Mouse (Mus musculus) embryo, embryonic 11 days (tissue): ENCODE measurements at regions not wholly inside any gene's neighbourhood (a gene's known extent, or its start where the extent isn't known, plus 50 kb on each side); places are given as distances from the start of the nearest gene placed in this dataset.
"Not testable (repeated sequence)": the region's sequence is repeated elsewhere in the genome, so short reads cannot be mapped to it uniquely, and the experiment has no call there.

Experiments used
- DNase-seq: peaks from one replicate; pipeline ENCODE4 v3.0.0-alpha.2; 2015

DNA sequence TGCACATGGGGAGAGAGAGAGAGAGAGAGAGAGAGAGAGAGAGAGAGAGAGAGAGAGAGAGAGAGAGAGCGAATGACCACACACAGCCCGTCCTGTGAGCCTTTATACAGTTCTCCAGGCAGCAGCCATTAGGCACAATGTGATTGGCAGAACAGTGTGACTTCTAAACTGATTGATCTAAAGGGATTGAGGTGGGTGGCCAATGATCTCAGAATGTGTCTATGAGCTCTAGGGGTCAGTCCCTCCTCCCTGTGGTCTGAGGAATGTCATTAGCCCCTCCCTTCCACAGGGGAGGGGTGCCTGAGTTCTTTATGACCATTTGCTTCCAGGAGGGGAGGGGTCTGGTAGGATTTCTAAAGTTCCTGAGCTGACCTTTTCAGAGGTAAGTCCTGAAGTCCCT, 62.1 kb downstream of the Duxbl3 start:
- DNase-seq, result not testable (repeated sequence)

DNA sequence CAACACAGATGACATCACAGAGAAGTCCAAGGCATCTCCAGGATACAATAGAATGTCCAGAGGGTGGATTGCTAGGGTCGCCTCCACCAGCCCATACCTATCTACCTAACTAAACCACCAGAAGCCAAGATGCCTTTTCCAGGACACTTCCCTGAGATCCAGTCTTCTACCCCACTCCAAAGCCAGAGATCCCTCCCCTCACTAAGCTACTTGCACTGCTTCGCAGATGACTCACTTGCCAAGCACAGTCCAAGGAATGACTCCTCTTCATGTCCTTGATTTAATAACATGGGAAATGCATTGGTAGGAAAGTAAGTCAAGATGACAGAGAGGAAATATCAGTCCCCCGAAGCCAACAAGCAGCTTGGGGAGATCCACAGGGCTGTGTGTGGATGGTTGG, 63.0 kb downstream of the Duxbl3 start:
- no peak for DNase-seq

DNA sequence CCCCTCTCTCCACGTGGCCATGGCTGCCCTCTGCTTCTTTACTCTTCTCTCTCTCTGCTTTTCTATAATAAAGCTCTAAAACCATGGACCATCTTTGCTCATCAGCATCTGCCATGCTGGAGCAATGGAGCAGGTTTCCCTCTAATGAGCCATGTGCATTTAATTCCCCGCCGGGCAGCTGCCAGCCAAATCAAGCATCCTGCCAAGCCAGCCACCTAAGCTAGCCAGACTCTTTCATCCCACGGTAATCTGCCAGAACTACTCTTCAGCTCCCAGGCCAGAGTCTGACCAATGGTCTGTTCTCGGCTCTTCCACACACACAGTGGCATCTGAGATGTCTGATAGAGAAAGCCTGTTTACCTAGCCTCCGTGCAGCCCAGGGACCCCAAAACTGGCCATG, 70.8 kb downstream of the Duxbl3 start:
- no peak for DNase-seq

DNA sequence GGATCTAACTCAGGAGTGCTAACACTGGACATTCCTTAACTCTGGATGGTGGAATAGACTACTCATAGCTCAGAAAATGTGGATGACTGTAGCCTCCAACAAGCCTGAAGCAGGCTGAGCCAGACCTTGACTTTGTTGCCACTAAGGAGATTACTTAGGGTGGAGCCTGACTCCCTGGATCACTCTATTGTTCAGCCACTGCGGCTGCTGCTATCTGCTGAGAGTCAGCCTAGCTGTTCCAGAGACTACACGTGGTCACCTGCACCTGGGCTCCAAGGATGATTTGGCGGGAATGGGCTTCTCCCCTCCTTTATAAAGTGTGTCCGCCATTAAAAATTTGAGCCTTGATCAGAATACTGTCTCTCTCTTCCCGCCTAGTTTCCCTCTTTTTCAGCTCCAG, 83.3 kb downstream of the Duxbl3 start:
- DNase-seq, result no peak

DNA sequence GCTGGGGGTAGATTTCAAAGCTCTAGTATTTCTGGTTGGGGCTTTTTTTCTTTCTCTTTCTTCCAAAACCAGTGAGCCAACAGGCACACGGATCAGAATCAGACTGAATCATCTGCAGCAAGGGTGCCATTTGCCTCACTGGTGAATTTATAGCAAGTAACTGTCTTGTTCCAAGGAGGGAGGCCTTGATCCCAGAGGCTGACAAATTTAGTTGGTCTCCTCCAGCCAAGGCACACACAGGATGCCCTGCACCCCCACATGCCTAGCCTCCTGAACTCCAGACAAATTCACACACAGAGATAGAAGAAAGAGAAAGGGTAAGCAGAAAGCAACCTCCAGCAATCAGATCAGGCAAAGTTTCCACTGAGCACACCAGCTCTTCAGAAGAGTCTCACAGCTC, 87.5 kb downstream of the Duxbl3 start:
- no peak for DNase-seq

DNA sequence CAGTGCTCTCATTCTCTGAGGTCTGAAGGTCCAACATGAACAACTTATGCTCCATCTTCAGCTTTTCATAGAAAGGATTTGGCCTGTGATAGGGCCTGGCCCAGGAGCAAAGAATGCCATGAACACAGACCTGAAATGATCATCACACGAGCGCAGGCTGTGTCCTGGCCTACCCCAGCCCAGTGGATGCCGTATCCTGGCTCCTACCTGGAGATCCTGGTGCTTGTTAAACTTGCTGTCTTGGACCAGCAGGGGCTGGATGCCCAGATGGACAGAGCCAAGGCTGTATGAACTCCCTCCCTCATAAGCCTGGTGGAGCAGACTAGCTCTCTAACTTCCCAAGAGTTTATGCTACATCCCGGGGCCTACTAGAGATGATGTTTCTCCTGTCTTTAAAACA, 89.5 kb downstream of the Duxbl3 start:
- no peak for DNase-seq

DNA sequence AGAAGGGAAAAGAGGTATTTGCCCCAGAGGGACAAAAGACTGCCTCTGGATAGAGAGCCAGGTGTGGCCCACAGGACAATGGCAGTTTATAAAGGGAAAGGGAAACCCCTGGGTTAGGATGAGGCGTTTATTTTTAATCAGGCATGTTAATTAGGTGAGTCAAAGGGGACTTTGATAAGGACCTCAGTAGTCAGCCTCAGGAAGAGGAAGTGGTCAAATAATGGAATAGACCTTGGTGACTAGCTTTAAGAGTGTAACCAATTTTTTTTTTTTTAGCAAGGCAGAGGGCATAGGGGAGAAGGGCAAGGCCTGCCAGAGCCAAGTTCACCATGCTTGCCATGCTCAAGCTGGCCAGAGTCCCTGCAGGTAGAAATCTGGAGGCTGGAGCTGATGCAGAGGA, 95.2 kb downstream of the Duxbl3 start:
- no peak for DNase-seq

DNA sequence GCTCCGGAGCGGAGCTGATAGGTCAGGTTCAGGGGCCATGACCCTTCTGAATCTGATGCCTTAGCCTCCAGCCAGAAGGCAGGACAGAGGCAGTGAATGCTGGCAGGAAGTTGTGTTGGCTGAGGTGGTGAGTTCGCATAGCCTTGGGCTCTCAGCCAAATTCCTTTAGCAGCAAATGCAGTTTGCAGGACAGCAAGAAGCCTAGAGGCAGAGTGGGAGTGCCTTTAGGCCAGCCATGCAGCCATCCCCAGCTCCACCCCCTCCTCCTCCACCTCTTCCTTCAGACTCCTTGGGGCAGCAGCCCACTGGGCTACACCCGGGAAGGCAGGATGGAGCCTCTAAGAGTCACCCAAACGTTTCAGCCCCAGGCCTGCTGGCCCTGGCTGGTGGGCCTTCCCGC, 99.5 kb downstream of the Duxbl3 start:
- DNase-seq, result peak; percentile 16

DNA sequence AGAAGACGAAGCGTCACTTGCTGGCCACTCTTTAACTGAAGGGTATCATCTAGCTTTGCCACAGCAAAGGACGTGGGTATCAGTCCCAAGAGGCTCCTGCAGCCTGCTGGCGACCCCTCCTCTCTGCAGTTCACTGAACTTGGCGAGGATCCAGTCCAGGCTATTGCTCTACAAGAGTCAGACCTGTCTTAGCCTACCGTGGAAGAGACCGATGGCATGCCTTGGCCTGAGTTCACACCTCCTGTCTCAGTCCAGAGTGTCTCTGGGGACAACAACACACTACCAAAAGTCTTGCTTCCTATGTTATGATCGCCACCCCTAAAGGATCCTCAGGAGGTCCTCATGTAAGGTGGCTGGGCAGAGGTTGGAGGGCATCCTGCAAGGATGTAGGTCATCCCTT, 100.2 kb downstream of the Duxbl3 start:
- DNase-seq, result no peak

DNA sequence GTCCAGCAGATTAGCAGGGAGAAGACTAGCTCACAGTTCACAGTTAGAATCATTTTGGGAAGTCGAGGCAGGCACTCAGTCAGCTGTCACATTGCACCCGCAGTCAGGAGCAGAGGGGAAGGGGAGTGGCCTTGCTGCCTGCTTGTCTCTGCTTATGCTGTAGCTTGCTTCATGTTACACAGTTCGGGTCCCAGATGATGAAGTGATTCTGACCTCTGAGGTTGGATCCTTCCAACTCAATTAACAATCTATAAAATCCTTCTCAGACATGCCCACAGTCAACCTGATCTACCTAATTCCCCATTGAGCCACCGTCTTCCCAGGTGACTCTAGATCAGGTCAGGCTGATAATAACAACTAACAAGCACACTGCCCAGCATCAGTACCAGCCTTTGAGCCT, 102.3 kb downstream of the Duxbl3 start:
- DNase-seq, result no peak

DNA sequence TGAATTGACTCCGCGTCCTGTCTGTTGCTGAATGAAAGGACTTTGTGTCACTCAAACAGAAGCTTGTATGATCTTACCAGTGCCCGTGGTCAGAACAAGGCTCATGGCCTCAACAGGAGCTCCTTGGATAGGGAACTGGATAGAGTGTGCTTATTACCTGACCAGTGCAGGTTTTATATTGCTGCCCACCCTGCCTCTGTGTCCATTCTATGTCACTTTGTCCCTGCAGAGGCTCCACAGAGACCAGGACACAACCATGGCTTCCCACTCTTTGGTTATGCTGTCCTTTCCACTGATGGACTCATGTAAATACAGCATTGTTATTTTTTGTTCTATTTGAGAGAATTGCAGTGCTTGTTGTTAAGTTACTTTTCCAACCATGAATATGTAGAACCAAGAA, 103.4 kb downstream of the Duxbl3 start:
- DNase-seq, result no peak
